Mouse (Mus musculus): ENCODE data around the gene Batf. TPM values are rescaled to one million over a fixed set of nuclear protein-coding genes. Genes with fewer than 3 reads are reported as not detected.

Batf gene
- polyA plus RNA-seq, 1 experiment from 2014 or later = 2.5 TPM

DNA sequence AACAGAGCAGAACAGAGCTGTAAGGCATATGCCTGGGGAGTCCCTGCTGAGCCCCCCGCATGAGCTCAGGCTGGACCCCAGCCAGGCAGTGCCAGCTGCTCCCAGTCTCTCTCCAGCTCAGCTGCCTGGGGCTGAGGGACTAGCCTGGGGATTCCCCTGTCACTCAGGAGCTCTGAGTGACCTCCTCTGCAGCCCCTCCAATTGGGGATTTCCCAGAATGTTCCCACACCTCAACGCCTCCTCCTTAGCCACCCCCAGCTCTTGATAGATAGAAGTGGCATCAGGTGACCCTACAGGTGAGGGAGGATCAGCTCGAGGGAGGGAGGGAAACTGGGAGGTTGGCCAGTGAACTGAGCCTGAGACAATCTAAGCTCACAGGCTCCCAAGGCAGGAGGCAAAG lies 17.0 kb downstream of the Batf start:
- ATAC-seq (replicated peaks; ENCODE audit: insufficient number of reproducible peaks, low FRiP score, low TSS enrichment, low read depth) (no peak), DNase-seq (ENCODE audit: low spot score) (no peak)
- Histone ChIP-seq H3K4me3 (ENCODE audit: low read depth, low read length) (no peak overlapping the region), H3K27ac (replicated peaks; ENCODE audit: low read depth, low read length) (no peak overlapping the region), H3K4me2 (ENCODE audit: low read depth, low read length) (no peak overlapping the region), H3K36me3 (replicated peaks; ENCODE audit: control insufficient read depth, insufficient read depth, low read depth, low read length) (no peaks in the 10 kb centered on the region), H3K9me3 (replicated peaks; ENCODE audit: control insufficient read depth, low read length) (no peaks in the 10 kb centered on the region), H3K4me1 (ENCODE audit: control insufficient read depth, insufficient read depth, low read length) (no peaks in the 10 kb centered on the region; the same call in 1 of the 2 replicates), H3K9ac (replicated peaks; ENCODE audit: low read length) (no peak overlapping the region), H3K27me3 (ENCODE audit: control insufficient read depth, insufficient read depth, low read length) (no peaks in the 10 kb centered on the region)
- WGBS = 66% methylated on average over 3 of the region's 3 CpGs

DNA sequence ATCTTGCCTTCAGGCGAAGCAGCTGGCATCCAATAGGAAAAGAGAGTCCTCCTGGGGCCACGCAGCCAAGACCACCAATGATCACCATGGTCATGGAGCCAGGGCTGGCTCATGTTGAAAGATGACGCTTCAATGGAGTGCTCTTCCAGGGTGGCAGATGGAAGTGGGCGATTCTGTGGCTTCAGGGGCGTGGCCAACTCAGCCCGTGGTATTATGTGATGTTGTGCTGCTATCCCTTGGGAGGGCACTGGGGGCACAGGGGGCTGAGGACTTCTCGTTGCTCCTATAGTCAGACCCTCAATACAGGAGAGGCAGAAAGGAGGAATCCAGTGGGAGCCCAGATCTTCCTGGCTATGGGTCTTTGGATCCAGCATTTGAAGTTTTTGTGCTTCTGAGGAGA lies 18.1 kb downstream of the Batf start:
- Histone ChIP-seq H3K27ac (replicated peaks; ENCODE audit: low read depth, low read length) (no peak overlapping the region), H3K4me3 (ENCODE audit: low read depth, low read length) (no peak overlapping the region), H3K4me2 (ENCODE audit: low read depth, low read length) (no peak overlapping the region), H3K9me3 (replicated peaks; ENCODE audit: control insufficient read depth, low read length) (no peaks in the 10 kb centered on the region), H3K27me3 (ENCODE audit: control insufficient read depth, insufficient read depth, low read length) (no peaks in the 10 kb centered on the region), H3K9ac (replicated peaks; ENCODE audit: low read length) (no peak overlapping the region), H3K4me1 (ENCODE audit: control insufficient read depth, insufficient read depth, low read length) (no peaks in the 10 kb centered on the region; the same call in 1 of the 2 replicates), H3K36me3 (replicated peaks; ENCODE audit: control insufficient read depth, insufficient read depth, low read depth, low read length) (no peaks in the 10 kb centered on the region)
- ATAC-seq (replicated peaks; ENCODE audit: insufficient number of reproducible peaks, low FRiP score, low TSS enrichment, low read depth) (no peak), DNase-seq (ENCODE audit: low spot score) (no peak)
- 72% methylated on average over 7 of the region's 7 CpGs for WGBS

DNA sequence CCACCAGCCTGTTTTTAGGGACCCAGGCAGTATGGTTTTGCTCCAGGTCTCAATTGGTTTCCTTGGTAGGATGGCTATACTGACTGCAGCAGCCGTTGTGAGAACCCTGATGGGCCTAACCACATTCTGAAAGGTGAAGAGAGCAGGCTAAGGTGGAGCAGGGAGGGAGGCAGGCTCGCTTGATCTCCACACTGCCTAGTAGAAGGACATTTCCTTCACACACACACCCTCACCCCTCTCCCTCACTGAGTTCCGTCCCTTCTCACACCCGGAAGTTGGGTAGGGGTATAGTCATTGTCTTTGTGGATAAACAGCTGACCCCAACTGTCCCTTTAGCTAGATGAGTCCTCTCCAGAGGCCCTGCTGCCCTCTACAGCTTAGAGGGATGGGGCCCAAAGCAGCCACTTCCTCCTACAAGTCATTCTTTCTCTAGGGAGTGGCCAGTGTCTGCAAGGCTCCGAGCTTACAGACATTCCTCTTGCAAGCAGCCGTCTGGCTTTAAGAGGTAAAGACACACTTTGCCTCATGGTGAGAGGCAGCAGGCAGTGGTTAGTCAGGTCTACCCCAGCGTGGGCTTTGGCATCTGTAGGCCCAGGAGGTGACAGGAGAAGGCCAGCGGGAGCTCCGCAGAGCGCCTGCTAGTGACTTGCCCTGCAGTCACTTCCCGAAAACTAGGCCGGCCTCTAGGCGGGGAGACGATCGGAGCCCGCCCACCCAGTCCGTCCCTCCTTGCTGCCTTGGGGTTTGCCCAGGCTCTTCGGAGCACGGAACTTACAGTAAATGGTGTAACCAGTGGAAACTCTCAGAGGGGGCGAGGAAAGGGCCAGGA lies 18.7 kb downstream of the Batf start:
- Histone ChIP-seq H3K27me3 (ENCODE audit: control insufficient read depth, insufficient read depth, low read length) (no peaks in the 10 kb centered on the region), H3K4me1 (ENCODE audit: control insufficient read depth, insufficient read depth, low read length) (no peaks in the 10 kb centered on the region; the same call in 1 of the 2 replicates), H3K36me3 (replicated peaks; ENCODE audit: control insufficient read depth, insufficient read depth, low read depth, low read length) (no peaks in the 10 kb centered on the region), H3K9me3 (replicated peaks; ENCODE audit: control insufficient read depth, low read length) (no peaks in the 10 kb centered on the region), H3K9ac (replicated peaks; ENCODE audit: low read length) (peak overlapping the region; percentile 53), H3K4me2 (ENCODE audit: low read depth, low read length) (peak overlapping the region; percentile 49), H3K27ac (replicated peaks; ENCODE audit: low read depth, low read length) (no peak overlapping the region), H3K4me3 (ENCODE audit: low read depth, low read length) (peak overlapping the region; percentile 22)
- no peak; the same call in 1 of the 2 replicates for ATAC-seq (replicated peaks; ENCODE audit: insufficient number of reproducible peaks, low FRiP score, low TSS enrichment, low read depth)
- WGBS = 9% methylated on average over 20 of the region's 20 CpGs
- DNase-seq (ENCODE audit: low spot score) = peak; percentile 71

DNA sequence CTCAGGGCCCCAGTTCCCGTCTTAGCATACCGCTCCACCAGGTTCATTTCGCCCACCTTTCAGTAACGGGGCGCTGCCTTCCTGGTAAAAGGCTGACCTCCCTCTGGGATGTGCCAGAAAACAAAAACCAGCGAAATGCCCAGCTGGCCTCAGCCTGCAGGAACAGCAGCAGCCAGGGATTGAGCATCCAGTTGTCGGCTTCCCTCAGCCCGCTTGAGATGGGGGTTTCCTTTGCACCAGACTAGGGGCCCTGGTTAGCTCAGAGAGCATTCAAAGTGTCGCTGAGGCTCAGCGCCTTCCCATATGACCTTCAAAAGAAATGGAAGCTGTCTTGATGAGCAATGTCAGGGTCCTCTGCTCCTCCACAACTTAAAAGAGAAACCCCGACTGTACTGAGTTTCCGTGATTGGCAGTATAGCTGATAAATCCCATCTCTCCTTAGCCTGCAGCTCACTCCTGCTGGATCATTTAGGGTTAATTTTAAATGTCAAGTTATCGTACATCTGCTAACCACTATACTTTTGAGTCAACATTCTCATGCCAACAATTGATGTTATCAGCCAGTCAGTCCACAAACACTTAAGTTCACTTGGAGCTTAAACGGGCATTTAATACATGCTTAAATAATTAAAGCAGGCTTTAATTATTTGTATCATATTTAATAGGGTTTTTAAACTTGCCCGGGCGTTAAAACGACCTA lies 19.5 kb downstream of the Batf start:
- no peak overlapping the region for H3K27ac ChIP-seq (replicated peaks; ENCODE audit: low read depth, low read length)
- H3K4me3 ChIP-seq (ENCODE audit: low read depth, low read length) = peak overlapping the region; percentile 22
- no peaks in the 10 kb centered on the region for H3K9me3 ChIP-seq (replicated peaks; ENCODE audit: control insufficient read depth, low read length)
- no peak for DNase-seq (ENCODE audit: low spot score)
- no peaks in the 10 kb centered on the region for H3K36me3 ChIP-seq (replicated peaks; ENCODE audit: control insufficient read depth, insufficient read depth, low read depth, low read length)
- no peak; the same call in 1 of the 2 replicates for ATAC-seq (replicated peaks; ENCODE audit: insufficient number of reproducible peaks, low FRiP score, low TSS enrichment, low read depth)
- H3K27me3 ChIP-seq (ENCODE audit: control insufficient read depth, insufficient read depth, low read length) = no peaks in the 10 kb centered on the region
- H3K4me1 ChIP-seq (ENCODE audit: control insufficient read depth, insufficient read depth, low read length) = no peaks in the 10 kb centered on the region; the same call in 1 of the 2 replicates
- peak overlapping the region; percentile 49 for H3K4me2 ChIP-seq (ENCODE audit: low read depth, low read length)
- 16% methylated on average over 17 of the region's 17 CpGs for WGBS
- H3K9ac ChIP-seq (replicated peaks; ENCODE audit: low read length) = peak overlapping the region; percentile 53

DNA sequence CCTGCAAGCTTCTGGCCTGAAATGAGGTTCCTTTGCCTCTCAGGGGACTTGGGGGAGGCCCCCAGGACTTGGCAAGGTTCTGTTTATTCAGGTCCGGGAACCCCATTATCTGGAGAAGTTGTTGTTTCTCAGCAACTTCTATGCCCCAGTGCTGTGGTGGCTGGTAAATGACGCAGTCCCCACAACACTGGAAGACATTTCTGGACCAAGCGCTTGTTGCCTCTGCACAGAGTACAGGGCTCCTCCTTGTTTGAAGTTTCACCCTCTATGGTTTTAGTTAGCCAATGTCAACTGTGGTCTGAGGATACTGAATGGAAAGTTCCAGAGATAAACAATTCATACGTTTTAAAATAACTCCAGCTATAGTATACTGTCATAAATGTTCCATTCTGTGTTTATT lies 20.4 kb downstream of the Batf start:
- DNase-seq (ENCODE audit: low spot score) = no peak
- Histone ChIP-seq H3K4me1 (ENCODE audit: control insufficient read depth, insufficient read depth, low read length) (no peaks in the 10 kb centered on the region; the same call in 1 of the 2 replicates), H3K27me3 (ENCODE audit: control insufficient read depth, insufficient read depth, low read length) (no peaks in the 10 kb centered on the region), H3K4me3 (ENCODE audit: low read depth, low read length) (no peak overlapping the region), H3K9me3 (replicated peaks; ENCODE audit: control insufficient read depth, low read length) (no peaks in the 10 kb centered on the region), H3K27ac (replicated peaks; ENCODE audit: low read depth, low read length) (no peak overlapping the region), H3K4me2 (ENCODE audit: low read depth, low read length) (no peak overlapping the region), H3K36me3 (replicated peaks; ENCODE audit: control insufficient read depth, insufficient read depth, low read depth, low read length) (no peaks in the 10 kb centered on the region), H3K9ac (replicated peaks; ENCODE audit: low read length) (no peak overlapping the region)
- ATAC-seq (replicated peaks; ENCODE audit: insufficient number of reproducible peaks, low FRiP score, low TSS enrichment, low read depth) = no peak
- 81% methylated on average over 4 of the region's 4 CpGs for WGBS

DNA sequence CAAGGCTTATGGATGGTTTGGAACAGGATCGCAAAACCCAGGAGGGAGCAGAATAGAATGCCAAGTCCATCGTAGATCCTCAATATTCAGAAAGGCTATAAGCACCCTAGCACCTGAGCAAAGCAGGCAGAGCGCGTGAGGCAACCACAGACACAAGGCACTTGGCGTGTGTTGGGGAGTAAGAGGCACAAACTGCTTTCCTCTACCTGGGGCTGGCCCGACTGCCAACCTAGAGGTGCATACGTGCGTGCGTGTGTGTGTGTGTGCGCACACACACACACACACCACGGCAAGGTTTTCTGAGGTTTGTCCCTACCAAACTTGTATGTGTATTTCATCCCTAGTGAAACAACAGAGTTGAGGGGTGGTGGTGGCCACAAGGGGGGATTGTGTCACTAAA lies 20.9 kb downstream of the Batf start:
- DNase-seq (ENCODE audit: low spot score) (no peak), ATAC-seq (replicated peaks; ENCODE audit: insufficient number of reproducible peaks, low FRiP score, low TSS enrichment, low read depth) (no peak)
- Histone ChIP-seq H3K9me3 (replicated peaks; ENCODE audit: control insufficient read depth, low read length) (no peaks in the 10 kb centered on the region), H3K4me2 (ENCODE audit: low read depth, low read length) (no peak overlapping the region), H3K9ac (replicated peaks; ENCODE audit: low read length) (no peak overlapping the region), H3K36me3 (replicated peaks; ENCODE audit: control insufficient read depth, insufficient read depth, low read depth, low read length) (no peaks in the 10 kb centered on the region), H3K4me3 (ENCODE audit: low read depth, low read length) (no peak overlapping the region), H3K27me3 (ENCODE audit: control insufficient read depth, insufficient read depth, low read length) (no peaks in the 10 kb centered on the region), H3K27ac (replicated peaks; ENCODE audit: low read depth, low read length) (no peak overlapping the region), H3K4me1 (ENCODE audit: control insufficient read depth, insufficient read depth, low read length) (no peaks in the 10 kb centered on the region; the same call in 1 of the 2 replicates)
- WGBS = 90% methylated on average over 11 of the region's 11 CpGs

DNA sequence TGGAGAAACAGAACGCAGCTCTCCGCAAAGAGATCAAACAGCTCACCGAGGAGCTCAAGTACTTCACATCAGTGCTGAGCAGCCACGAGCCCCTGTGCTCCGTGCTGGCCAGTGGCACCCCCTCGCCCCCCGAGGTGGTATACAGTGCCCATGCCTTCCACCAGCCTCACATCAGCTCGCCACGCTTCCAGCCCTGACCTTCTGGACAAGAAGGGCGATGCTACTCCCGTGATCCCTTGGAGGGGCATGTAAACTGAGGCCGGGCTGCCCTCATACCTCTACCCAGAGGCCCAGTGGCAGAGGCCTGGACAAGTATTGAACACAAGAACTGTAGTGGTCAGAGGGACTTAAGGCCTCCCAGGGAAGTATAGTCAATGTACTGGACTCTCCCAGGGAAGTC lies 22.1 kb downstream of the Batf start:
- no peak for DNase-seq (ENCODE audit: low spot score)
- Histone ChIP-seq H3K4me3 (ENCODE audit: low read depth, low read length) (no peak overlapping the region), H3K27me3 (ENCODE audit: control insufficient read depth, insufficient read depth, low read length) (no peaks in the 10 kb centered on the region), H3K4me1 (ENCODE audit: control insufficient read depth, insufficient read depth, low read length) (no peaks in the 10 kb centered on the region; the same call in 1 of the 2 replicates), H3K27ac (replicated peaks; ENCODE audit: low read depth, low read length) (no peak overlapping the region), H3K9me3 (replicated peaks; ENCODE audit: control insufficient read depth, low read length) (no peaks in the 10 kb centered on the region), H3K36me3 (replicated peaks; ENCODE audit: control insufficient read depth, insufficient read depth, low read depth, low read length) (no peaks in the 10 kb centered on the region), H3K4me2 (ENCODE audit: low read depth, low read length) (no peak overlapping the region), H3K9ac (replicated peaks; ENCODE audit: low read length) (no peak overlapping the region)
- WGBS = 89% methylated on average over 12 of the region's 12 CpGs
- ATAC-seq (replicated peaks; ENCODE audit: insufficient number of reproducible peaks, low FRiP score, low TSS enrichment, low read depth) = no peak

DNA sequence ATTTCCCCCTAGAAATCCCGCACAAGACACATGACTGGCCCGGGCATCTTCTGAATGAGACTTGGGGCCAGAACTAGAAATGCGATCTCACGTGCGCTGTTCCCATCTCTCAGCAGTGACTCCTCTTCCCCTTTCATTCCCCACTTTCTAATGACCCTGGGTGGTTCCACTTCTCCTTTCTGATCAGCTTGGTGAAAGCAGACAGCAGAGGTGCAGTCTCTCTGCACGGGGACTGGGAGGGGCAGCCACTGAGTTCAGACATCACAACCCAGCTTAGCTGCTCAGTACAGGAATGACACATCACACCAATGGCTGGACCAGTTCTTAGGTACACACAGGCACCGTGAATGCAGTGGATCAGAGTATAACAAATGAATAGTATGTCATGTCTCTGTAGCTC lies 24.2 kb downstream of the Batf start:
- ATAC-seq (replicated peaks; ENCODE audit: insufficient number of reproducible peaks, low FRiP score, low TSS enrichment, low read depth) (no peak), DNase-seq (ENCODE audit: low spot score) (no peak)
- Histone ChIP-seq H3K4me1 (ENCODE audit: control insufficient read depth, insufficient read depth, low read length) (no peaks in the 10 kb centered on the region), H3K4me2 (ENCODE audit: low read depth, low read length) (no peak overlapping the region), H3K36me3 (replicated peaks; ENCODE audit: control insufficient read depth, insufficient read depth, low read depth, low read length) (no peaks in the 10 kb centered on the region), H3K27ac (replicated peaks; ENCODE audit: low read depth, low read length) (no peak overlapping the region), H3K9me3 (replicated peaks; ENCODE audit: control insufficient read depth, low read length) (no peaks in the 10 kb centered on the region), H3K27me3 (ENCODE audit: control insufficient read depth, insufficient read depth, low read length) (no peaks in the 10 kb centered on the region), H3K9ac (replicated peaks; ENCODE audit: low read length) (no peak overlapping the region), H3K4me3 (ENCODE audit: low read depth, low read length) (no peak overlapping the region)
- 82% methylated on average over 7 of the region's 7 CpGs for WGBS

All from embryonic facial prominence, embryonic 11.5 days (tissue).